Mouse (Mus musculus) CH12.LX (cell line): ENCODE results near the gene Slc44a4.

Source experiments
- CTCF ChIP-seq, 2 experiments: IDR thresholded peaks in 1 of 2; conservative IDR thresholded peaks in 1 of 2; 2 replicates each; pipeline ENCODE4 v1.5.1; 2011 to 2012; ENCODE audit warnings: low read depth in 2 of 2, low read length in 2 of 2, improper control_type of control experiment in 1 of 2, inconsistent platforms in 1 of 2, mild to moderate bottlenecking in 1 of 2, moderate library complexity in 1 of 2
- ZC3H11A ChIP-seq: IDR thresholded peaks from 2 replicates; pipeline ENCODE4 v1.6.1; 2012; ENCODE audit warnings: low read depth, mild to moderate bottlenecking, inconsistent platforms, low read length, improper control_type of control experiment

DNA sequence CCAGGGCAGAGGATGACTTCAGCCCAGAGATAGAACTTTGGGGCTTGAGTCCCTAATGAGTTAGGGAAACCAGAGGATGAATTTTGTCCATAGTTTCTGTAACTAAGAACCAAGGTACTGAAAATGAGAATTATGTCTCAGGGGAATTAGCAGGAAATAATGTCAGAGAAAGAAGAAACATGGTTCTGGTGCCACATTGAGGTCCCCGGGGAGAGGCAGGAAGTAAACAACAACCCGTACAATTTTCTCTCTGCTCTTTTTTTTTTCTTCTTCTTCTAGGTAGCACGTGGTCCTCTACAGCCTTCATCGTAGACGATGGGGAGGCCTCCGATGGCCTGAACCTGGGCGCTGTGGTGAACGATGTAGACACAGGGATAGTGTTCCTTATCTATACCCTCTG, 18.0 kb downstream of the Slc44a4 start:
- TF ChIP-seq CTCF (conservative IDR thresholded peaks at IDR 0.05 in 1 of 2, IDR thresholded peaks at IDR 0.05 in 1 of 2; ENCODE audit: low read depth in 2 of 2, low read length in 2 of 2) (no peak), ZC3H11A (no peak)
